Mouse (Mus musculus): ENCODE measurements around the gene Med23.

- no peak for TF ChIP-seq POLR2A (IDR thresholded peaks at IDR 0.05; ENCODE audit: borderline replicate concordance, low read depth, low read length)
- TF ChIP-seq CTCF (IDR thresholded peaks at IDR 0.05; ENCODE audit: low read depth, low read length) = no peak
Measured at GRCm38 (mm10) chr10:24926962-24927720, 57.4 kb downstream of the Med23 start, which contains the start of gene Arg1.
